Mouse (Mus musculus): ENCODE measurements around the gene Rbm24.

Gene Rbm24

GRCm38 (mm10) chr13:46444021-46444420 is 25.8 kb downstream of the Rbm24 start:
- DNase-seq: no peak

DNA sequence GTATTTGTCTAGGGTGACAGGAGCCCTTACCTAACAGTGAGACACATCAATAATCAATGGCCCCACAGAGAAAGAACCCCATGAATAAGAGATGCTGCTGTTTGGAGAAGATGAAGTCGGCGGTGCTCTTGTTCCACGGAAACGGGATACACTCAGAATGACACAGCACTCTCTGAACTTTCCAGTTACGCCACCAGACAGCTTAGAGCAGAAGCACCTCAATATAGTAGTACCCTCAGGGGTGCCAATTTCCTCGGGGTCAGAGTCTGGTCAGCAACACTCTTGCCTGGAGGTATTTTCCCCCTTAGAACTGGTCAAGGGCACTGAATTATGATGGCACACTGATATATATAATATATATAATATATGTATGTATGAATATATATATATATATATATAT is 27.8 kb downstream of the Rbm24 start:
- no peak for DNase-seq

- no peak for DNase-seq
These were observed 30.0 kb downstream of the Rbm24 start for GRCm38 (mm10) chr13:46448276-46448675.

DNA sequence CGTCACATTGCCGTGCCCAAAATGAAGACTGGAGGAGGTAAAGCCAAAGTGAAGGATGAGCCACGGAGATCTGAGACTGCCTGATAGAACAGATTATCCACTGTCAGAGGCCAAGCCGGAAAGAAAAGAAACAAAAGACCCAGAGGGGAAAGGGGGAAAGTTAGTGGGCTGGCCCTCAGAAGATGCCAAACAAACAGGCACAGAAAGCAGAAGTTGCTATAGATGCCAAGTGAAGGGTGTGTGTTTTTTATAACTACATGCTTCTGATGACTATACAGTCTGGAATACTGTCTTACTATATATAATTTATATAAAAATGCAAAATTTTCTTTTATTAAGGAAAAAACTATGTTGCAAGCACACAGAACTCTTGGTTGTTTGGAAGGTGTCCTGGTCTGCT is 31.7 kb downstream of the Rbm24 start:
- no peak for DNase-seq

DNA sequence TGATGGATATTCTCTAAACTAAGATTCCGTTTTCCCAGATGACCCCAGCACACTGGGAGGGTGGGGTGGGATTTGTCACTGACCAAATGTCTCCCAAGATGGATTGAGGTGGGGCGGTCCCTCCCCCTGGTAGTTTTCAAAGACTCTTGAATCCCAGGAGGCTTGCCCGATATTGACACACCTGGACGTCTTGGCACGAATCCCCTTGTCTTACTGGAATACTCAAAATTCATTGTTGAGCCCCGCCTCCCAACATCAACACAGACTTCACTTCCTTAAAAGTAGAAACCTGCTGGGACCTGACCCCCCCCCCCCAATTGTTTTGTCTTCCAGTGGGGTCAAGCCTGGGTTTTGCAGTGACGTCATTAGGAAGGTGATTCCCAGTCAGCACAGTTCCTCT is 32.4 kb downstream of the Rbm24 start:
- DNase-seq: no peak

- no peak for DNase-seq
These were observed 33.3 kb downstream of the Rbm24 start for GRCm38 (mm10) chr13:46451548-46451947.

- DNase-seq: no peak
These were observed 41.3 kb downstream of the Rbm24 start for GRCm38 (mm10) chr13:46459546-46459945.

- DNase-seq: no peak
These were observed 44.0 kb downstream of the Rbm24 start for GRCm38 (mm10) chr13:46462280-46462679.

DNA sequence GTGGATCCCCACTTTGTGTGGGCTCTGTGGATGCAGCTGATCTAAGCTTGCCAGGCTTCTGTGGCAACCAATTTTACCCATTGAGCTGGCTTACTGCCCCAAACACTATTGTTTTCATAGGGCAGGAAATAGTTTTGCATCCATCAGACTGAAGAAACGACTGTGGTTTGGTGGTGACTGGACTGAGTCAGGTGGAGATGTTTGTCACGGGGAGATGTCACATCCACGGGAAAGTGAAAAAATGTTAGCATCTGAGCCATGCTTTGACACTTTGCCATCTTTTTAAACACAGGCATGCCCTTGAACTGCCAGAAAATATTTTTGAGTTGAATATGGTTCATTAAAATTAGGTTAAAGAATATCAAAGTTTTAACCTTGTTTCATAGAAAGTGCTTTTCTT is 45.5 kb downstream of the Rbm24 start:
- DNase-seq: no peak

GRCm38 (mm10) chr13:46468251-46468650 is 50.0 kb downstream of the Rbm24 start:
- no peak for DNase-seq

GRCm38 (mm10) chr13:46469536-46469935 is 51.3 kb downstream of the Rbm24 start:
- no peak for DNase-seq

Data from cerebellum, adult 8-10 months (tissue).